Mouse (Mus musculus): ENCODE results near the gene Klf3. TPM values are rescaled to one million over a fixed set of nuclear protein-coding genes. Genes with fewer than 3 reads are reported as not detected.

Gene Klf3
- polyA plus RNA-seq, 1 experiment from 2014 or later: 63.7 TPM

DNA sequence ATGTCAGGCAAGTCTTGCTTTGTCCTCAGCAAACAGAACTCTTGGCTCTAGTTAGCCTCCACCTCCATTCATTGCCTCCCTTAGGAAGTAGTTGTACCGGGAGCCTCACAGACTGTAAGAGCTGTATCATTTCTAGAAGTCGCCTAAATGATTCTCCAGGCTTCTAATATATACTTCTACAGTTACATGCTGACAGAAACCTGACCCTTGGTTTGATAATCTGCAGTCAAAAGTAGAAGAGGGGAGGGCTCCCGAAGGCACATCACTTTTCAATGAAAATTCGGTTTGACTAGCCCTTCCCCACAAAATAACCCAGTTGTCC lies 9.8 kb downstream of the Klf3 start:
- Histone ChIP-seq H3K4me2 (ENCODE audit: low read depth, low read length) (peak overlapping the region; percentile 54), H3K4me1 (ENCODE audit: control insufficient read depth, insufficient read depth, low read length) (peaks cover 90% of the 10 kb centered on the region), H3K9ac (ENCODE audit: low read length) (peak overlapping the region; percentile 68), H3K4me3 (replicated peaks; ENCODE audit: low read length) (peak overlapping the region; percentile 38), H3K27me3 (ENCODE audit: control insufficient read depth, insufficient read depth, low read length) (no peaks in the 10 kb centered on the region), H3K27ac (ENCODE audit: low read length) (peak overlapping the region; percentile 91), H3K9me3 (replicated peaks; ENCODE audit: control insufficient read depth, low read length) (no peaks in the 10 kb centered on the region), H3K36me3 (ENCODE audit: control insufficient read depth, insufficient read depth, low read length) (peaks cover 7% of the 10 kb centered on the region; the same call in 1 of the 2 replicates)
- no peak for ATAC-seq (ENCODE audit: insufficient read depth, low FRiP score)
- 17% methylated on average over 4 of the region's 4 CpGs for WGBS

DNA sequence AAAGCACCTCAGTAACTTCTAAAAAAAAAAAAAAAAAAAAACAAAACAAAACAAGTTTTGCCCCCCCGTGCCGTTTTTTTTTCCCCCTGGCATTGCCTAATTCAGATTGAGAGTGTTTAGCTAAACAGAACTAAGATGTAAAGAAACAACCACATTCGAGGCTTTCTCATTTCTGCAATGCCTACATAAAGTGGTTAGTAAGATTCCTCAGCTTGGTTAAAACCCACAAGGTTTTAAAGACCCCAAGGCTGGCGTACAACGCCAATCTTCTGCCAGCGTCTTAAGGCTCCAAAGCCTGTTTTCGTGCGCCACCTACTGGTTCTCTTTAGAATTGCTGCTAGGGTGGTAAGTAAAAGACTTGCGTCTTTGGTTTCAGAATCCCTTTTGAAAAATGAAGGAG lies 10.2 kb downstream of the Klf3 start:
- peak overlapping the region; percentile 54 for H3K4me2 ChIP-seq (ENCODE audit: low read depth, low read length)

DNA sequence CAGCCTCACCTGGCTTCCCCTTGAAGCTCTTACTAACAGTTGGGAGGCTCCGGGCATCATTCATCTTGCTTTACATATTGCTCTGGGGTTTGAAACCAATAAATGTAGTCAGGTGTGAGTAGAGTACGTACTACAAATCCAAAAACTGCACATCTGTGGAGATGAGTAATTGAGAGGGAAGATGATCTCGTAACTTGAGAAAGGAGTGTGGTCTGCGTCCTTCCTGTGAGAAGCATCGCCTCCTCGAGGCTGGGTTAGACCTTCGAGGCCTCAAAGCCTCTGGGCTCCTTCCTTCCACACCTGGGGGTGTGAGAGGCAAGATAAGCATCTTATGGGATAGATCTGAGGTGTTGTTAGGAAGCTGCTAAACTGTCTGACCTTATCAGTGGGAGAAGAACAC lies 11.2 kb downstream of the Klf3 start:
- WGBS: 65% methylated on average over 7 of the region's 7 CpGs
- peak overlapping the region; percentile 44 for H3K27ac ChIP-seq (ENCODE audit: low read length)
- no peaks in the 10 kb centered on the region for H3K9me3 ChIP-seq (replicated peaks; ENCODE audit: control insufficient read depth, low read length)
- H3K36me3 ChIP-seq (ENCODE audit: control insufficient read depth, insufficient read depth, low read length): peaks cover 13% of the 10 kb centered on the region
- no peak overlapping the region for H3K4me3 ChIP-seq (replicated peaks; ENCODE audit: low read length)
- no peak for ATAC-seq (ENCODE audit: insufficient read depth, low FRiP score)
- H3K4me2 ChIP-seq (ENCODE audit: low read depth, low read length): peak overlapping the region; percentile 54; the same call in 1 of the 2 replicates
- H3K4me1 ChIP-seq (ENCODE audit: control insufficient read depth, insufficient read depth, low read length): peaks cover 88% of the 10 kb centered on the region
- no peaks in the 10 kb centered on the region for H3K27me3 ChIP-seq (ENCODE audit: control insufficient read depth, insufficient read depth, low read length)
- peak overlapping the region; percentile 59; the same call in 1 of the 2 replicates for H3K9ac ChIP-seq (ENCODE audit: low read length)

More for the DNA sequence above, 10.2 kb downstream of the Klf3 start:
- Histone ChIP-seq H3K36me3 (ENCODE audit: control insufficient read depth, insufficient read depth, low read length) (peaks cover 12% of the 10 kb centered on the region), H3K9ac (ENCODE audit: low read length) (peak overlapping the region; percentile 59; the same call in 1 of the 2 replicates), H3K4me3 (replicated peaks; ENCODE audit: low read length) (peak overlapping the region; percentile 38; the same call in 1 of the 2 replicates), H3K27ac (ENCODE audit: low read length) (peak overlapping the region; percentile 91), H3K9me3 (replicated peaks; ENCODE audit: control insufficient read depth, low read length) (no peaks in the 10 kb centered on the region), H3K4me1 (ENCODE audit: control insufficient read depth, insufficient read depth, low read length) (peaks cover 90% of the 10 kb centered on the region), H3K27me3 (ENCODE audit: control insufficient read depth, insufficient read depth, low read length) (no peaks in the 10 kb centered on the region)
- no peak for ATAC-seq (ENCODE audit: insufficient read depth, low FRiP score)
- 10% methylated on average over 9 of the region's 9 CpGs for WGBS

DNA sequence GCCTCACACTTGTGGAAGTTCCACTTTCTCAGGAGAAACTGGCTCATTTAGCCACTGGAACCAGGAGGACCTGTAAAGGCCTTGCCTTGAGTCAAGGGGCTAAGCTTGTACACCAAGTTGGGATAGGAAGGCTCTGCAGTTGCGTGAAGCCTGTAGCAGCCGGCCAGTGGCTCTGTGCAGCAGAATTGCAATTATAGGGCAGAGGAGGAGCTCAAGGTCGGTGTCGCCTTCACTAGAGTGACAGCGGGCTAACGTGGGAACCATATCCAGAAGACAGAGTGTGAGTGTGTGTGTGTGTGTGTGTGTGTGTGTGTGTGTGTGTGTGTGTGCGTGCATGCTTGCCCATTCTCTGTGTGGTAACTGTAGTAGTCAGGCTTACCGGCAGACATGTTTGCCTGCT lies 12.4 kb downstream of the Klf3 start:
- H3K4me2 ChIP-seq (ENCODE audit: low read depth, low read length): peak overlapping the region; percentile 10; the same call in 1 of the 2 replicates
- H3K36me3 ChIP-seq (ENCODE audit: control insufficient read depth, insufficient read depth, low read length): peaks cover 15% of the 10 kb centered on the region; the same call in 1 of the 2 replicates
- H3K4me1 ChIP-seq (ENCODE audit: control insufficient read depth, insufficient read depth, low read length): peaks cover 76% of the 10 kb centered on the region
- no peaks in the 10 kb centered on the region for H3K27me3 ChIP-seq (ENCODE audit: control insufficient read depth, insufficient read depth, low read length)
- H3K27ac ChIP-seq (ENCODE audit: low read length): peak overlapping the region; percentile 88
- no peaks in the 10 kb centered on the region for H3K9me3 ChIP-seq (replicated peaks; ENCODE audit: control insufficient read depth, low read length)
- 81% methylated on average over 8 of the region's 8 CpGs for WGBS
- peak overlapping the region; percentile 47; the same call in 1 of the 2 replicates for H3K9ac ChIP-seq (ENCODE audit: low read length)
- H3K4me3 ChIP-seq (replicated peaks; ENCODE audit: low read length): no peak overlapping the region
- no peak for ATAC-seq (ENCODE audit: insufficient read depth, low FRiP score)

DNA sequence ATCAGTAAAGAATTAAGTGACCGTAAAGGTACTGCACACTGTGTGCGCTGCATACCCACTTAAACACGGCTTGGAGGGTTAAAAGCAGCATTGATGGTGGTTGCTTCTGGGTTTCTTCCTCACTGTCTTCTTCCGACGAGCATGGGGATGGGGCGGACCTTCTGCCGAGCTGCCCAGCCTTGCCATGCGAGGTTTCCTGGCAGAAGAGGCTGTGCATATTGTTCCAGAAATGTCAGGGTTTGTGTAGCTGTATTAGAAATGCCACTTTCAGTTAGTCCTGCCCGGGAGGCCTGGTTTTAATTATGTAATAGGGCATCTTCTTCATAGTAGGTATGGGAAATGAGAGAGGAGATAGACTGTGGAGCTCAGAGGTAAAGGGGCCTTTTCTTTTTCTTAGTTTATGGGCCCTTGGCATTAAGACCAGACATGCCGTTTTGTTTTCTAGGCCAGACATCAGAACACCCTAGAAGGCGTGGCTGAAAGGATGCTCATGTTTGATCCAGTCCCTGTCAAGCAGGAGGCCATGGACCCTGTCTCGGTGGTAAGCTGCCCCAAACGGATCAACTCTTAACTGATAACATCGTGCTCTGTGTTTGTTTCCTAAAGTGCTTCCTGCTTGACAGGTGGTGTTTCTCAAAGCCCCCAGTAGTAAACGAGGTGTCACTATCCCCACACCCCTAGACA lies 13.2 kb downstream of the Klf3 start:
- WGBS: 41% methylated on average over 15 of the region's 15 CpGs
- no peak for ATAC-seq (ENCODE audit: insufficient read depth, low FRiP score)
- Histone ChIP-seq H3K4me1 (ENCODE audit: control insufficient read depth, insufficient read depth, low read length) (peaks cover 68% of the 10 kb centered on the region), H3K4me3 (replicated peaks; ENCODE audit: low read length) (no peak overlapping the region), H3K9me3 (replicated peaks; ENCODE audit: control insufficient read depth, low read length) (no peaks in the 10 kb centered on the region), H3K27me3 (ENCODE audit: control insufficient read depth, insufficient read depth, low read length) (no peaks in the 10 kb centered on the region), H3K9ac (ENCODE audit: low read length) (peak overlapping the region; percentile 47), H3K4me2 (ENCODE audit: low read depth, low read length) (no peak overlapping the region), H3K36me3 (ENCODE audit: control insufficient read depth, insufficient read depth, low read length) (peaks cover 22% of the 10 kb centered on the region), H3K27ac (ENCODE audit: low read length) (peak overlapping the region; percentile 88)

DNA sequence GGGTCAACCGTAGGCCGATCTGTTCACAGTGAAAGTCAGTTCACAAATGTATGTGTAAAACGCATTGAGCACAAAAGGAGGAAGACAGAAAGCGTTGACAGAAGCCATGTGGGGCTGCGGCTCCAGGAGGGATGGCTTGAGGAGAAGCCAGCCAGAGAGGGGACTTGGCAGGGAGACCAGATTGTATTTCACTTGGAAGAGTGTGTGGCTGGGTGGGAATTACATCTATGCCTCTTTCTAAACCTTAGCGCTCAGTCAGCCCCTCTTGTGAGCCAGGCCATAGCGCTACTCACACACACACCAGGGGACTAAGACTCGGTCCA lies 13.7 kb downstream of the Klf3 start:
- peak; percentile 43; the same call in 1 of the 2 replicates for ATAC-seq (ENCODE audit: insufficient read depth, low FRiP score)

DNA sequence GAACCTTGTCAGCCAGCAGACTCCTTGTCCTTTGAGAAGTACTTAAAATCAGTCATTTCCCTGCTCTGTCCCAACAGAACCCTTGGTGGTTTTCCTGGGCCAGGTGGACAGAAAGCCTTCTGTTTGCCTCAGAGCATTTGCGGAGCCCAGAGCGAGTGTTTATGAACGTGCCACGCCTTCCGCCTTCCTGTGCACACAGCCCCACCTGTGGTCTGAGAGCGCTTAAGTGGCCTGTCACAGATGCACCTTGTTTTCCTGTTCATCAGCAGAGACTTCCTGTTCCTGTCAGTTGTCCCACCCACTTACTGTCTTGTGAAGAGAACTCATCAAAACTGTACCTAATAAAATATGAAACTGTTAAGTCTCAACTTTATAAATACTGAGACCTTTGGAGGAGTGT lies 16.2 kb downstream of the Klf3 start:
- Histone ChIP-seq H3K27ac (ENCODE audit: low read length) (peak overlapping the region; percentile 10; the same call in 1 of the 2 replicates), H3K27me3 (ENCODE audit: control insufficient read depth, insufficient read depth, low read length) (no peaks in the 10 kb centered on the region), H3K4me3 (replicated peaks; ENCODE audit: low read length) (no peak overlapping the region), H3K9ac (ENCODE audit: low read length) (no peak overlapping the region), H3K9me3 (replicated peaks; ENCODE audit: control insufficient read depth, low read length) (no peaks in the 10 kb centered on the region), H3K4me1 (ENCODE audit: control insufficient read depth, insufficient read depth, low read length) (peaks cover 43% of the 10 kb centered on the region), H3K4me2 (ENCODE audit: low read depth, low read length) (no peak overlapping the region), H3K36me3 (ENCODE audit: control insufficient read depth, insufficient read depth, low read length) (peaks cover 44% of the 10 kb centered on the region)
- WGBS: 56% methylated on average over 6 of the region's 6 CpGs
- no peak for ATAC-seq (ENCODE audit: insufficient read depth, low FRiP score)

More for the DNA sequence above, 13.7 kb downstream of the Klf3 start:
- Histone ChIP-seq H3K9ac (ENCODE audit: low read length) (peak overlapping the region; percentile 47; the same call in 1 of the 2 replicates), H3K4me1 (ENCODE audit: control insufficient read depth, insufficient read depth, low read length) (peaks cover 63% of the 10 kb centered on the region), H3K36me3 (ENCODE audit: control insufficient read depth, insufficient read depth, low read length) (peaks cover 24% of the 10 kb centered on the region), H3K27me3 (ENCODE audit: control insufficient read depth, insufficient read depth, low read length) (no peaks in the 10 kb centered on the region), H3K4me3 (replicated peaks; ENCODE audit: low read length) (no peak overlapping the region), H3K9me3 (replicated peaks; ENCODE audit: control insufficient read depth, low read length) (no peaks in the 10 kb centered on the region), H3K4me2 (ENCODE audit: low read depth, low read length) (no peak overlapping the region), H3K27ac (ENCODE audit: low read length) (peak overlapping the region; percentile 88)
- 37% methylated on average over 8 of the region's 8 CpGs for WGBS

DNA sequence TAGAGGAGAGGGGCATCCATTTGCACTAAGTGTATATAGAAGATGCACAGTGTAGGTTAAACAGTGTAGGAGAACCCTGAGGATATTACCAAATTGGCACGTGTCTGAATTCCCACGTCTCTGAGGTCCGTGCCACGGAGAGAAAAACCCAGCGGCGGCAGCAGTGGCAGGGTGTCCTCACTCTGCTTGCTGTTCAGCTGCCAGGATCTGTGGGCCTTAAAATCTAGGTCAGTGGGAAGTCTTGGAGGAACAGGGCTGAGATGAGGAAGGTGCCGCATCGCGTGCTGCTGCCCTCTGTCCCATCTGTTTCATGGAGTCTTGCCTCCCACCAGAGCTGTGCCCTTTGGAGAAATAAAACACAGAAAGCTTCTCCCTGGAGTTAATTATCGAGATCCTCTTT lies 16.9 kb downstream of the Klf3 start:
- ATAC-seq (ENCODE audit: insufficient read depth, low FRiP score): no peak
- peaks cover 37% of the 10 kb centered on the region for H3K4me1 ChIP-seq (ENCODE audit: control insufficient read depth, insufficient read depth, low read length)
- no peaks in the 10 kb centered on the region for H3K9me3 ChIP-seq (replicated peaks; ENCODE audit: control insufficient read depth, low read length)
- H3K4me2 ChIP-seq (ENCODE audit: low read depth, low read length): no peak overlapping the region
- no peak overlapping the region for H3K4me3 ChIP-seq (replicated peaks; ENCODE audit: low read length)
- peaks cover 45% of the 10 kb centered on the region for H3K36me3 ChIP-seq (ENCODE audit: control insufficient read depth, insufficient read depth, low read length)
- WGBS: 93% methylated on average over 10 of the region's 10 CpGs
- H3K9ac ChIP-seq (ENCODE audit: low read length): no peak overlapping the region
- no peaks in the 10 kb centered on the region for H3K27me3 ChIP-seq (ENCODE audit: control insufficient read depth, insufficient read depth, low read length)
- H3K27ac ChIP-seq (ENCODE audit: low read length): peak overlapping the region; percentile 1; the same call in 1 of the 2 replicates

DNA sequence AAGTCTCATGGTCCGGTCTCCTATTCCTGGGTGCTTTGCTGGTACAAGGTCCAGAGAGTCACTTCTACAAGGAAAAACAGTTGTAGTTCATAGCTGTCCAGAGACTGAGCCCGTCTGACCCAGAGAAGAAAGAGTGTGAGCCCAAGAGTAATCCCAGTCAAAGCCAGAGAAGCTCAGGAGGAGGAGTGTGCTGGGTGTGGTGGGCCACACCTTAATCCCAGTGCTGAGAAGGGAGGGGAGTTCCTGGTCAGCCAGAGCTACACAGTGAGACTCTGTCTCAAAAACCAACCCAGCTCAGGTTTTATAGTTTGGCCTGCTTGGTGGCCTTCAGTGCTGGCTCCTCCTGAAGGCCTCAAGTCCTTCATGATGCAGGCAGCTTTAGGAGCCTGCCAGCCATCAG lies 18.1 kb downstream of the Klf3 start:
- peaks cover 54% of the 10 kb centered on the region for H3K36me3 ChIP-seq (ENCODE audit: control insufficient read depth, insufficient read depth, low read length)
- H3K4me2 ChIP-seq (ENCODE audit: low read depth, low read length): no peak overlapping the region
- no peaks in the 10 kb centered on the region for H3K9me3 ChIP-seq (replicated peaks; ENCODE audit: control insufficient read depth, low read length)
- no peak overlapping the region for H3K9ac ChIP-seq (ENCODE audit: low read length)
- no peaks in the 10 kb centered on the region for H3K27me3 ChIP-seq (ENCODE audit: control insufficient read depth, insufficient read depth, low read length)
- ATAC-seq (ENCODE audit: insufficient read depth, low FRiP score): no peak
- H3K4me3 ChIP-seq (replicated peaks; ENCODE audit: low read length): no peak overlapping the region
- H3K4me1 ChIP-seq (ENCODE audit: control insufficient read depth, insufficient read depth, low read length): peaks cover 26% of the 10 kb centered on the region
- 82% methylated on average over 2 of the region's 2 CpGs for WGBS
- H3K27ac ChIP-seq (ENCODE audit: low read length): 0 out of 2 replicates have a peak overlapping the region, but pooled peaks have one; percentile 26
